Comparison of ENCODE assay signal across 10 mouse cellular contexts in genomic region chr2:56119368-56119767, GRCm38 (mm10).
DNase-seq lines count a peak whose midpoint lies in the region; ATAC-seq lines count a peak whose summit lies in the region.
"Had no signal": no experiment of that assay in that cellular context is flagged by ENCODE, and none has a peak within 500 bp of the region (broad histone marks: within the 10 kb centered on the region; RNA-seq: fewer than 3 reads in every experiment).

No protein-coding gene starts in this region.

- no peak overlapping the region for H3K27ac ChIP-seq in embryonic facial prominence, embryonic 11.5 days (replicated peaks; ENCODE audit: low read depth, low read length)
- no peak overlapping the region for H3K27ac ChIP-seq in embryonic facial prominence, embryonic 10.5 days (replicated peaks)
- no peak overlapping the region for H3K27ac ChIP-seq in forebrain, embryonic 13.5 days
- H3K27ac ChIP-seq in midbrain, embryonic 14.5 days (replicated peaks; ENCODE audit: low read depth, low read length) = no peak overlapping the region
- H3K27ac ChIP-seq: neural tube, embryonic 13.5 days had no signal

- H3K4me1 ChIP-seq in embryonic facial prominence, embryonic 11.5 days (ENCODE audit: control insufficient read depth, insufficient read depth, low read length) = no peaks in the 10 kb centered on the region
- no peaks in the 10 kb centered on the region for H3K4me1 ChIP-seq in embryonic facial prominence, embryonic 10.5 days
- peaks cover 4% of the 10 kb centered on the region; the same call in 1 of the 2 replicates for H3K4me1 ChIP-seq in forebrain, embryonic 13.5 days
- H3K4me1 ChIP-seq in midbrain, embryonic 14.5 days (ENCODE audit: control insufficient read depth, insufficient read depth, low read length) = 0 out of 2 replicates have a peak, but pooled peaks cover 3% of the 10 kb centered on the region
- H3K4me1 ChIP-seq: neural tube, embryonic 13.5 days had no signal

- ATAC-seq in embryonic facial prominence, embryonic 11.5 days (replicated peaks; ENCODE audit: insufficient number of reproducible peaks, low FRiP score, low TSS enrichment, low read depth) = no peak
- ATAC-seq in forebrain, embryonic 13.5 days = peak; percentile 86
- ATAC-seq in midbrain, embryonic 14.5 days (ENCODE audit: low FRiP score, low TSS enrichment) = peak; percentile 40; the same call in 1 of the 2 replicates
- ATAC-seq in inflammation-experienced regulatory T-cells, adult 6 months = no peak

- no peaks in the 10 kb centered on the region for H3K9me3 ChIP-seq in embryonic facial prominence, embryonic 11.5 days (replicated peaks; ENCODE audit: control insufficient read depth, low read length)
- no peaks in the 10 kb centered on the region for H3K9me3 ChIP-seq in embryonic facial prominence, embryonic 10.5 days
- no peaks in the 10 kb centered on the region for H3K9me3 ChIP-seq in forebrain, embryonic 13.5 days (replicated peaks)
- no peaks in the 10 kb centered on the region for H3K9me3 ChIP-seq in midbrain, embryonic 14.5 days (ENCODE audit: control insufficient read depth, low read length)
- H3K9me3 ChIP-seq: G1E; neural tube, embryonic 13.5 days had no signal

- WGBS in embryonic facial prominence, embryonic 11.5 days = 35% methylated on average over 6 of the region's 6 CpGs
- 36% methylated on average over 6 of the region's 6 CpGs for WGBS in embryonic facial prominence, embryonic 10.5 days
- 24% methylated on average over 6 of the region's 6 CpGs for WGBS in forebrain, embryonic 13.5 days
- 13% methylated on average over 6 of the region's 6 CpGs for WGBS in midbrain, embryonic 14.5 days

- peak; percentile 78 for DNase-seq in embryonic facial prominence, embryonic 11.5 days (ENCODE audit: low spot score)
- no peak for DNase-seq in embryonic facial prominence, embryonic 10.5 days (ENCODE audit: low spot score)
- peak; percentile 5 for DNase-seq in ovary, postnatal 14 days (ENCODE audit: low spot score)
- no peak for DNase-seq in ovary, adult 18-20 months (ENCODE audit: low spot score)
- peak; percentile 90 for DNase-seq in midbrain, embryonic 14.5 days
- no peak for DNase-seq in ovary, postnatal 36 days (ENCODE audit: low spot score)

- H3K9ac ChIP-seq in embryonic facial prominence, embryonic 11.5 days (replicated peaks; ENCODE audit: low read length) = no peak overlapping the region
- no peak overlapping the region for H3K9ac ChIP-seq in forebrain, embryonic 13.5 days
- H3K9ac ChIP-seq in midbrain, embryonic 14.5 days (replicated peaks; ENCODE audit: low read length) = no peak overlapping the region
- H3K9ac ChIP-seq: neural tube, embryonic 13.5 days had no signal

- no peaks in the 10 kb centered on the region for H3K27me3 ChIP-seq in embryonic facial prominence, embryonic 11.5 days (ENCODE audit: control insufficient read depth, insufficient read depth, low read length)
- H3K27me3 ChIP-seq in embryonic facial prominence, embryonic 10.5 days (replicated peaks; ENCODE audit: low read depth, poor library complexity, severe bottlenecking) = no peaks in the 10 kb centered on the region
- H3K27me3 ChIP-seq in forebrain, embryonic 13.5 days = no peaks in the 10 kb centered on the region
- peaks cover 6% of the 10 kb centered on the region; the same call in 1 of the 2 replicates for H3K27me3 ChIP-seq in midbrain, embryonic 14.5 days (ENCODE audit: control insufficient read depth, insufficient read depth, low read length)
- H3K27me3 ChIP-seq: neural tube, embryonic 13.5 days had no signal

- H3K4me3 ChIP-seq in embryonic facial prominence, embryonic 11.5 days (ENCODE audit: low read depth, low read length) = no peak overlapping the region
- H3K4me3 ChIP-seq in embryonic facial prominence, embryonic 10.5 days = no peak overlapping the region
- no peak overlapping the region for H3K4me3 ChIP-seq in forebrain, embryonic 13.5 days
- no peak overlapping the region for H3K4me3 ChIP-seq in midbrain, embryonic 14.5 days (replicated peaks; ENCODE audit: low read depth, low read length)
- H3K4me3 ChIP-seq: neural tube, embryonic 13.5 days had no signal

- no peak overlapping the region for H3K4me2 ChIP-seq in embryonic facial prominence, embryonic 11.5 days (ENCODE audit: low read depth, low read length)
- H3K4me2 ChIP-seq in forebrain, embryonic 13.5 days = no peak overlapping the region
- H3K4me2 ChIP-seq in midbrain, embryonic 14.5 days (ENCODE audit: low read length) = peak overlapping the region; percentile 21
- H3K4me2 ChIP-seq: neural tube, embryonic 13.5 days had no signal

- H3K36me3 ChIP-seq in embryonic facial prominence, embryonic 11.5 days (replicated peaks; ENCODE audit: control insufficient read depth, insufficient read depth, low read depth, low read length) = no peaks in the 10 kb centered on the region
- H3K36me3 ChIP-seq in embryonic facial prominence, embryonic 10.5 days (replicated peaks) = no peaks in the 10 kb centered on the region
- no peaks in the 10 kb centered on the region for H3K36me3 ChIP-seq in forebrain, embryonic 13.5 days (ENCODE audit: poor library complexity, severe bottlenecking)
- H3K36me3 ChIP-seq in midbrain, embryonic 14.5 days (ENCODE audit: control insufficient read depth, insufficient read depth, low read length) = no peaks in the 10 kb centered on the region
- H3K36me3 ChIP-seq: G1E; neural tube, embryonic 13.5 days had no signal

Comparison
In these comparisons a context has a peak if more than half of its experiments do, and no peak if none do; other contexts are left out.
1. DNase-seq: peak in embryonic facial prominence, embryonic 11.5 days (single experiment), ovary, postnatal 14 days (single experiment) and midbrain, embryonic 14.5 days (single experiment); none in embryonic facial prominence, embryonic 10.5 days (single experiment), ovary, adult 18-20 months (single experiment) and ovary, postnatal 36 days (single experiment).
2. ATAC-seq: peak in forebrain, embryonic 13.5 days (single experiment) and midbrain, embryonic 14.5 days (single experiment); none in embryonic facial prominence, embryonic 11.5 days (single experiment) and inflammation-experienced regulatory T-cells, adult 6 months (single experiment).